Mouse (Mus musculus) neural tube, embryonic 11.5 days (tissue): ENCODE measurements at regions not wholly inside any gene's neighbourhood (a gene's known extent, or its start where the extent isn't known, plus 50 kb on each side); places are given as distances from the start of the nearest gene placed in this dataset.
"Not testable (repeated sequence)": the region's sequence is repeated elsewhere in the genome, so short reads cannot be mapped to it uniquely, and the experiment has no call there.

Source experiments
- ATAC-seq: fragments of 200-750 bp; cut with Nextera tagmentation; 2 replicates; pipeline ENCODE4 v1.8.0; 2017; ENCODE audit warnings: moderate number of reproducible peaks, mild to moderate bottlenecking, moderate TSS enrichment, moderate library complexity; ENCODE audit not compliant: insufficient read depth, low FRiP score, low TSS enrichment
- DNase-seq: peaks from one replicate; pipeline ENCODE4 v3.0.0-alpha.2; 2015; ENCODE audit warnings: low spot score
- H3K27ac ChIP-seq: fragments of 300-500 bp; sonication (generic); 2 replicates; pipeline ENCODE4 v1.5.1; 2014; ENCODE audit warnings: low read depth, mild to moderate bottlenecking, low read length
- H3K27me3 ChIP-seq: fragments of 300-500 bp; sonication (generic); 2 replicates; pipeline ENCODE4 v1.6.1; 2014; ENCODE audit warnings: mild to moderate bottlenecking, low read length, mixed read lengths; ENCODE audit not compliant: control insufficient read depth, insufficient read depth
- H3K36me3 ChIP-seq: fragments of 300-500 bp; sonication (generic); 2 replicates; pipeline ENCODE4 v1.6.1; 2014; ENCODE audit warnings: mild to moderate bottlenecking, low read length, moderate library complexity, mixed read lengths; ENCODE audit not compliant: control insufficient read depth, insufficient read depth
- H3K4me1 ChIP-seq: fragments of 300-500 bp; sonication (generic); 2 replicates; pipeline ENCODE4 v1.6.1; 2014; ENCODE audit warnings: low read length, mixed read lengths; ENCODE audit not compliant: control insufficient read depth, insufficient read depth
- H3K4me2 ChIP-seq: fragments of 300-500 bp; sonication (generic); 2 replicates; pipeline ENCODE4 v1.6.1; 2014; ENCODE audit warnings: low read depth, mild to moderate bottlenecking, moderate library complexity
- H3K4me3 ChIP-seq: fragments of 300-500 bp; sonication (generic); 2 replicates; pipeline ENCODE4 v1.5.1; 2014; ENCODE audit warnings: low read depth, low read length
- H3K9ac ChIP-seq: fragments of 300-500 bp; sonication (generic); 2 replicates; pipeline ENCODE4 v1.6.1; 2014; ENCODE audit warnings: mild to moderate bottlenecking, low read length
- H3K9me3 ChIP-seq: fragments of 300-500 bp; sonication (generic); 2 replicates; pipeline ENCODE4 v1.6.1; 2016; ENCODE audit warnings: low read length; ENCODE audit not compliant: control insufficient read depth
- WGBS: fragments of 180-500 bp; shearing (Covaris S2); extraction: QIAGEN DNeasy Blood & Tissue Kit; methylation state at CpG from one replicate; pipeline ENCODE4 v1.1.7; 2014; 5-methylcytosine and 5-hydroxymethylcytosine counted together

DNA sequence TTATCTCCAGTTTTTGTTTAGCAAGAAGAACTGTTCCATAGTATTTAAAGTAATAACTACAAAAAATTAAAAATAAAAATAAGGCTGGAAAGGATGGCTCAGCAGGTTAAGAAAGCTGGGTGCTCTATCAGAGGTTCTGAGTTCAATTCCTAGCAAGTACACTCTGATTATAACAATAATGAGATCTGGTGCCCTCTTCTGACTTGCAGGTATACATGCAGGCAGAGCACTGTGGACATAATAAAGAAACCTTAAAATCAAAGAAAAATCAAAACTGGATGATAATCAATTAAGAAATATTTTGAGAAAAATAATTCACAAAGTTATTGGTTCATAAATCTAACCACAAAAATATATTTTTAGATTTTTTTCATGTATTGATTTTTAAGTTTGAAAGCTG lies 346.7 kb upstream of the Cdh8 start:
- H3K4me1 ChIP-seq: no peaks in the 10 kb centered on the region
- H3K36me3 ChIP-seq: no peaks in the 10 kb centered on the region
- no peak overlapping the region for H3K27ac ChIP-seq
- no peaks in the 10 kb centered on the region for H3K9me3 ChIP-seq
- no peak overlapping the region for H3K4me3 ChIP-seq
- H3K4me2 ChIP-seq: no peak overlapping the region
- H3K27me3 ChIP-seq: no peaks in the 10 kb centered on the region
- DNase-seq (no peak), ATAC-seq (no peak)
- H3K9ac ChIP-seq: no peak overlapping the region

DNA sequence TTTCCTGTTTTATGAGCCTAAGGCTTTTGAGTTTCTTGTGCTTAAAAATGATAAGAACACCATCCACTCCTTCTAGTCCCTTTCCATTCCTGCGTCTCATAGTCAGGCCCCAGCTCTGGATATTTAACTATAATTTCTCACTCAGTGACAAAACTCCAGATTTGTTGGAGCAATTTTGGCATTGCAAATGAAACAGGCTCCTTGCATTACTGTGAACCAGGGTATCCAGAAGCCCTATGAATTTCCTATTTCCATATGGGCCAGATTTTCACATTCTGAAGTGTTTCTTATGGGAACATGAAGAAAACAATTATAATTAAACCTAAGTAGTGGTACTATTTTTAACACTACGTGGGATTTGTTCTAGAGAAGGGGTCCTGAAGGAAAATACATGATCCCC lies 319.9 kb upstream of the Cdh8 start:
- H3K9ac ChIP-seq: no peak overlapping the region
- no peaks in the 10 kb centered on the region for H3K4me1 ChIP-seq
- H3K27me3 ChIP-seq: no peaks in the 10 kb centered on the region
- no peak overlapping the region for H3K27ac ChIP-seq
- H3K9me3 ChIP-seq: no peaks in the 10 kb centered on the region
- ATAC-seq (no peak), DNase-seq (no peak)
- 88% methylated on average over 2 of the region's 2 CpGs for WGBS
- no peak overlapping the region for H3K4me3 ChIP-seq
- no peaks in the 10 kb centered on the region for H3K36me3 ChIP-seq
- no peak overlapping the region for H3K4me2 ChIP-seq

- no peaks in the 10 kb centered on the region for H3K36me3 ChIP-seq
- H3K9me3 ChIP-seq: no peaks in the 10 kb centered on the region
- H3K4me2 ChIP-seq: no peak overlapping the region
- WGBS: 82% methylated on average over 5 of the region's 5 CpGs
- no peak overlapping the region for H3K4me3 ChIP-seq
- H3K27ac ChIP-seq: no peak overlapping the region
- DNase-seq: no peak
- H3K9ac ChIP-seq: no peak overlapping the region
- no peaks in the 10 kb centered on the region for H3K4me1 ChIP-seq
- no peaks in the 10 kb centered on the region for H3K27me3 ChIP-seq
- peak; percentile 48; the same call in 1 of the 2 replicates for ATAC-seq
Measured at GRCm38 (mm10) chr8:99724626-99725218, 308.5 kb upstream of the Cdh8 start.

- Histone ChIP-seq H3K4me1 (no peaks in the 10 kb centered on the region), H3K9ac (no peak overlapping the region), H3K36me3 (no peaks in the 10 kb centered on the region), H3K9me3 (no peaks in the 10 kb centered on the region), H3K4me3 (no peak overlapping the region), H3K4me2 (no peak overlapping the region), H3K27ac (no peak overlapping the region), H3K27me3 (no peaks in the 10 kb centered on the region)
- no peak for ATAC-seq
- no peak for DNase-seq
Measured at GRCm38 (mm10) chr8:99718927-99719326, 302.7 kb upstream of the Cdh8 start.

GRCm38 (mm10) chr8:99681673-99682072 lies 265.4 kb upstream of the Cdh8 start:
- no peaks in the 10 kb centered on the region for H3K27me3 ChIP-seq
- WGBS: 65% methylated on average over 3 of the region's 3 CpGs
- DNase-seq: no peak

DNA sequence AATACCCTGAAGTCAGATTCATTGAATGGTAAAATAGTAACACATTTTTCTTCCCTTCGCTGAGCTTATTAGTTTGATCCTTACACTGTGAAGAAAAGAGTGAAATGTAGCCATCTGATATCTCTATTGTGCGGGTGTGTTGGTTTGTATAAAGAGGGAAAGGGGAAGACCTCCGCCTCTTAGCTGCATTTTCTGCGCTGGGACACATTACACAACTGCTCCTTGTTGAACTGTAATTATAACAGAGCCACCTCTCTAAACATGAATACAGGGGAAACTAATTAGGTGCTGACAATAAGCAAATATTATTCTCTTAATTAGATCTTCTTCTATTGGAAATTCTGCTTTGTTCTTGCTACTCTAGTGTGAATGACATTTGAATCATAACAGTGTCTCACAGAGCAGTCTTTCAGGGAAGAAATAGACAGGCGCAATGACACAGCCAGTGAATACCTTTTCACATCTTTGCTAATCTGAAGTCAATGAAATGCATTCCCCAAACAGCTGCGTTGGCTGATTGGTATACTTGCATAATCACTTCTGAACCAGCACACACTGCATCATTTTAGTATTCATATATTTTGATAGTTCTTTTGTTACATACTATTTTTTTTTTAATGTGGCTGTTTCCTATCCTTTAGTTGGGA lies 263.1 kb upstream of the Cdh8 start:
- H3K27ac ChIP-seq, H3K4me1 ChIP-seq, H3K36me3 ChIP-seq, H3K4me3 ChIP-seq, DNase-seq, ATAC-seq, H3K9ac ChIP-seq, H3K4me2 ChIP-seq, H3K27me3 ChIP-seq, H3K9me3 ChIP-seq: not testable (repeated sequence)
- WGBS: 82% methylated on average over 6 of the region's 6 CpGs

More at GRCm38 (mm10) chr8:99681673-99682072, 265.4 kb upstream of the Cdh8 start:
- ATAC-seq: no peak
- H3K9ac ChIP-seq: no peak overlapping the region
- H3K4me1 ChIP-seq: no peaks in the 10 kb centered on the region
- no peak overlapping the region for H3K4me2 ChIP-seq
- no peak overlapping the region for H3K27ac ChIP-seq
- no peaks in the 10 kb centered on the region for H3K36me3 ChIP-seq
- H3K9me3 ChIP-seq: no peaks in the 10 kb centered on the region
- H3K4me3 ChIP-seq: no peak overlapping the region

DNA sequence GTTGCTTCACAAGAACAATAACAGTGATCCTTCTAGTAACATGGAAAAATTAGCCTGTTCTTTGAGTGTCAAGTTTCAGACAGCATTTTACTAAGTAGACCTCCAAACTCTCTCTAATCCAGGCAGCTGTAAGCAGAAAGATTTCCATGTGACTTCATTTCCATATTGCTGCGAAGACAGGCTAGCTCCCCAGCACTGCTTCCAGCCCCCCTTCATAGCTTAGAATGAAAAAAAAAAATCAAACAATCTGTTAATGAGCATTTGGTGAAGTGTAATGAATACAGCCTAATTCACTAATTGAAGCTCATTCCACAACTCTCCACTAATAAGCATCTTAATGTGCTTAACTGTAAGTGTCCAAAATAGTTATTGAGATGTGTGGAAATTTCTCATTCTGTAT lies 251.4 kb upstream of the Cdh8 start:
- not testable (repeated sequence) for H3K27me3 ChIP-seq, ATAC-seq, H3K9ac ChIP-seq, H3K4me3 ChIP-seq, DNase-seq, H3K9me3 ChIP-seq, H3K4me2 ChIP-seq, H3K36me3 ChIP-seq, H3K4me1 ChIP-seq, H3K27ac ChIP-seq
- WGBS: 68% methylated on average over 1 of the region's 1 CpGs

DNA sequence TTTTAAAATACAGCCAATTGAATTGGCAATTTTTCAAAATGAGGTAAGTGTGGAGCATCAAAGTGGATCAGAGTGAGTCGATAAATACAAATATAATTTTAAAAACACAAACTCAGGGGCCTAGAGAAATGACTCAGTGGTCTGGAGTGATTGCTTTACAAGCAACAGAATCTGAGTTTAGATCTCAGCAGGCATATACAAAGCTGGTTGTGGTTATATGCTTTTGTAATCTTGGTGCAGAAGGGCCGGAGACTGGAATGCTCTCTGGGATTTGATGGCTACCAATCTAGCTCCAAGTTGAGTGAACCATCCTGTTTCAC lies 235.0 kb upstream of the Cdh8 start:
- no peaks in the 10 kb centered on the region for H3K27me3 ChIP-seq
- no peak overlapping the region for H3K27ac ChIP-seq
- no peak for DNase-seq
- ATAC-seq: no peak
- H3K4me2 ChIP-seq: no peak overlapping the region
- no peaks in the 10 kb centered on the region for H3K4me1 ChIP-seq
- no peak overlapping the region for H3K9ac ChIP-seq
- H3K4me3 ChIP-seq: no peak overlapping the region
- no peaks in the 10 kb centered on the region for H3K9me3 ChIP-seq
- 72% methylated on average over 2 of the region's 2 CpGs for WGBS
- no peaks in the 10 kb centered on the region for H3K36me3 ChIP-seq

DNA sequence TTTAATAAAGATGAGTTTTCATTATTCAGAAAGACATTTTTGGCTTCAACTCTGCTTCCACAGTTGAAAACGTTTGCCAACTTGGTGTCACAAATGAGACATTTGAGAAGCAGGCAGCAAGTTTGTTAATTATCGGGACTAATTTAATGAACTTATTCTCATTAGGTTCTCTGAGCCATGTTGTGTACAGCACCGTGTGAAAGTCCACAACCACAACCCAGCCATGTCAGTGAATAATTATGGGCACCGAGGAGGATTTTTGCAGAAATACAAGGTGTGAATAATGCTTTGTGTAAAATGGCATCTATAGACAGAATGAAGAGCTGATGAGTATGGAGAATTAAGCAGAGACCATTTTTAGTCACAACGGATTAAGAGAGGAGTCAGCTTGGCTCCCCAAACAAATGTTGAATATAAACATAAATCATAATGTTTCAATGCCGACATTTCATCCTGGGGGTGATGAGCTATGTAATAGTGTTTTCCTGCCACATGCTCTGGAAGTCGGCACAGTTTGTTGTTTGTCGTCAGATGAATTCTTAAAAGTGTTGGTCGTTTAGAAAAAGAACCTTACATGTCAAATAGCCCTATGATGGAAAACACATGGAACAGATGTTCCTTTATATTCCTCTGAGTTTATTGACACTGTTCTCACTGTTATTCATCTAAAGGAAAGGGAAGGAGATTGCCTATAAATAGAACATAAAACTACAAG lies 234.5 kb upstream of the Cdh8 start:
- no peaks in the 10 kb centered on the region for H3K9me3 ChIP-seq
- WGBS: 83% methylated on average over 9 of the region's 9 CpGs
- H3K9ac ChIP-seq: no peak overlapping the region
- no peaks in the 10 kb centered on the region for H3K27me3 ChIP-seq
- H3K36me3 ChIP-seq: no peaks in the 10 kb centered on the region
- no peak overlapping the region for H3K27ac ChIP-seq
- H3K4me1 ChIP-seq: no peaks in the 10 kb centered on the region
- H3K4me3 ChIP-seq: no peak overlapping the region
- H3K4me2 ChIP-seq: no peak overlapping the region
- ATAC-seq: no peak
- DNase-seq: no peak
